Comparison of ENCODE assay signal across 16 mouse cellular contexts in the genomic region with DNA sequence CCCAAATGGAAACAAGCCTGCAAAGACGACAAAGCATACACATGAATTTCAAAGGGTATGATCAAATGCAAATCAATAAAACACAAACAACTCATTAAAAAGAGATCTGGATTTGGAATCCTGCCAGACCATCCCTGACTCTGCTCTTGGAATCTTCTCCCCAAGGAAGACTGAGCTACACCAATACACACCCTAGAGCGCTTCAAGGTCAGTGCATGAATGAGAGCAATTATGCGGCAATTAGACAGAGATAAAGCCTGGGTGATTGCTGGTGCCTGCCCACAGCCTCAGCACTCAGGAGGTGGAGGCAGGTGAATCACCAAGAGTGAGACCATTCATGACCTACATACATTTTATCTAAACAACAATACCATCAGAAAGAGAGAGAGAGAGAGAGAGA.
DNase-seq lines count a peak whose midpoint lies in the region; ATAC-seq and TF ChIP-seq lines count a peak whose summit lies in the region.
"Had no signal": no experiment of that assay in that cellular context is flagged by ENCODE, and none has a peak within 500 bp of the region (broad histone marks: within the 10 kb centered on the region; RNA-seq: fewer than 3 reads in every experiment).

No protein-coding gene starts in this region.

- peaks cover 6% of the 10 kb centered on the region for H3K36me3 ChIP-seq in forebrain, embryonic 12.5 days (replicated peaks)
- H3K36me3 ChIP-seq in forebrain, postnatal 0 days (ENCODE audit: insufficient read depth), result peaks cover 3% of the 10 kb centered on the region; the same call in 1 of the 2 replicates
- H3K36me3 ChIP-seq in midbrain, embryonic 12.5 days, result peaks cover 15% of the 10 kb centered on the region; the same call in 1 of the 2 replicates
- H3K36me3 ChIP-seq in midbrain, embryonic 16.5 days (ENCODE audit: control insufficient read depth, insufficient read depth, low read length), result peaks cover 2% of the 10 kb centered on the region; the same call in 1 of the 2 replicates
- peaks cover under 1% of the 10 kb centered on the region; the same call in 1 of the 2 replicates for H3K36me3 ChIP-seq in midbrain, embryonic 14.5 days (ENCODE audit: control insufficient read depth, insufficient read depth, low read length)

- no peak overlapping the region for H3K9ac ChIP-seq in forebrain, embryonic 12.5 days
- H3K9ac ChIP-seq in forebrain, postnatal 0 days, result no peak overlapping the region
- H3K9ac ChIP-seq in midbrain, embryonic 12.5 days (replicated peaks), result no peak overlapping the region
- no peak overlapping the region for H3K9ac ChIP-seq in midbrain, embryonic 16.5 days (ENCODE audit: low read depth, low read length)
- H3K9ac ChIP-seq in midbrain, embryonic 14.5 days (replicated peaks; ENCODE audit: low read length), result no peak overlapping the region
- H3K9ac ChIP-seq: embryonic facial prominence, embryonic 12.5 days; liver, embryonic 15.5 days had no signal

- 44% methylated on average over 3 of the region's 3 CpGs for WGBS in forebrain, embryonic 12.5 days
- 31% methylated on average over 3 of the region's 3 CpGs for WGBS in forebrain, postnatal 0 days
- 61% methylated on average over 3 of the region's 3 CpGs for WGBS in midbrain, embryonic 12.5 days
- WGBS in midbrain, embryonic 16.5 days, result 37% methylated on average over 3 of the region's 3 CpGs
- 51% methylated on average over 3 of the region's 3 CpGs for WGBS in midbrain, embryonic 14.5 days

- H3K4me1 ChIP-seq in forebrain, embryonic 12.5 days, result peaks cover 15% of the 10 kb centered on the region
- no peaks in the 10 kb centered on the region for H3K4me1 ChIP-seq in forebrain, postnatal 0 days (ENCODE audit: insufficient read depth)
- H3K4me1 ChIP-seq in midbrain, embryonic 12.5 days, result peaks cover 20% of the 10 kb centered on the region
- peaks cover 10% of the 10 kb centered on the region; the same call in 1 of the 2 replicates for H3K4me1 ChIP-seq in midbrain, embryonic 16.5 days (ENCODE audit: control insufficient read depth, insufficient read depth, low read length)
- H3K4me1 ChIP-seq in midbrain, embryonic 14.5 days (ENCODE audit: control insufficient read depth, insufficient read depth, low read length), result peaks cover 8% of the 10 kb centered on the region; the same call in 1 of the 2 replicates

- no peak for TF ChIP-seq CTCF in forebrain, postnatal 0 days (IDR thresholded peaks at IDR 0.05; ENCODE audit: low read depth)

- no peaks in the 10 kb centered on the region for H3K9me3 ChIP-seq in forebrain, embryonic 12.5 days
- H3K9me3 ChIP-seq in forebrain, postnatal 0 days (ENCODE audit: low read length), result no peaks in the 10 kb centered on the region
- no peaks in the 10 kb centered on the region for H3K9me3 ChIP-seq in midbrain, embryonic 12.5 days
- H3K9me3 ChIP-seq in midbrain, embryonic 16.5 days (replicated peaks; ENCODE audit: control insufficient read depth, low read length, poor library complexity, severe bottlenecking), result no peaks in the 10 kb centered on the region
- no peaks in the 10 kb centered on the region for H3K9me3 ChIP-seq in midbrain, embryonic 14.5 days (ENCODE audit: control insufficient read depth, low read length)
- H3K9me3 ChIP-seq: embryonic facial prominence, embryonic 12.5 days; G1E; limb, embryonic 10.5 days; liver, embryonic 15.5 days had no signal

- H3K27me3 ChIP-seq in forebrain, embryonic 12.5 days, result no peaks in the 10 kb centered on the region
- H3K27me3 ChIP-seq in forebrain, postnatal 0 days (ENCODE audit: insufficient read depth, low read length), result no peaks in the 10 kb centered on the region
- H3K27me3 ChIP-seq in midbrain, embryonic 12.5 days, result no peaks in the 10 kb centered on the region
- no peaks in the 10 kb centered on the region for H3K27me3 ChIP-seq in midbrain, embryonic 16.5 days (ENCODE audit: control insufficient read depth, insufficient read depth, low read depth, low read length)
- H3K27me3 ChIP-seq in midbrain, embryonic 14.5 days (ENCODE audit: control insufficient read depth, insufficient read depth, low read length), result no peaks in the 10 kb centered on the region
- H3K27me3 ChIP-seq: embryonic facial prominence, embryonic 12.5 days; liver, embryonic 15.5 days had no signal

- ATAC-seq in forebrain, embryonic 12.5 days (ENCODE audit: low FRiP score), result peak; percentile 75
- ATAC-seq in forebrain, postnatal 0 days, result no peak
- no peak for ATAC-seq in midbrain, embryonic 12.5 days (ENCODE audit: low FRiP score, low read depth)
- ATAC-seq in midbrain, embryonic 16.5 days, result no peak
- no peak for ATAC-seq in midbrain, embryonic 14.5 days (ENCODE audit: low FRiP score, low TSS enrichment)

- H3K27ac ChIP-seq in forebrain, embryonic 12.5 days, result 0 out of 2 replicates have a peak overlapping the region, but pooled peaks have one; percentile 25
- H3K27ac ChIP-seq in forebrain, postnatal 0 days (ENCODE audit: low read depth, low read length), result no peak overlapping the region
- 0 out of 2 replicates have a peak overlapping the region, but pooled peaks have one; percentile 49 for H3K27ac ChIP-seq in midbrain, embryonic 12.5 days (replicated peaks)
- no peak overlapping the region for H3K27ac ChIP-seq in midbrain, embryonic 16.5 days (ENCODE audit: low read length)
- H3K27ac ChIP-seq in midbrain, embryonic 14.5 days (replicated peaks; ENCODE audit: low read depth, low read length), result peak overlapping the region; percentile 52; the same call in 1 of the 2 replicates
- H3K27ac ChIP-seq: embryonic facial prominence, embryonic 12.5 days; limb, embryonic 10.5 days had no signal

- no peak overlapping the region for H3K4me2 ChIP-seq in forebrain, embryonic 12.5 days
- no peak overlapping the region for H3K4me2 ChIP-seq in forebrain, postnatal 0 days (ENCODE audit: low read depth)
- no peak overlapping the region for H3K4me2 ChIP-seq in midbrain, embryonic 12.5 days (replicated peaks)
- no peak overlapping the region for H3K4me2 ChIP-seq in midbrain, embryonic 16.5 days (ENCODE audit: low read length)
- H3K4me2 ChIP-seq in midbrain, embryonic 14.5 days (ENCODE audit: low read length), result no peak overlapping the region
- H3K4me2 ChIP-seq: embryonic facial prominence, embryonic 12.5 days; liver, embryonic 15.5 days had no signal

- H3K4me3 ChIP-seq in forebrain, embryonic 12.5 days (replicated peaks), result no peak overlapping the region
- H3K4me3 ChIP-seq in forebrain, postnatal 0 days (ENCODE audit: low read depth, low read length), result no peak overlapping the region
- H3K4me3 ChIP-seq in midbrain, embryonic 12.5 days, result no peak overlapping the region
- H3K4me3 ChIP-seq in midbrain, embryonic 16.5 days (ENCODE audit: low read depth, low read length), result no peak overlapping the region
- H3K4me3 ChIP-seq in midbrain, embryonic 14.5 days (replicated peaks; ENCODE audit: low read depth, low read length), result no peak overlapping the region
- H3K4me3 ChIP-seq: embryonic facial prominence, embryonic 12.5 days; limb, embryonic 10.5 days; liver, embryonic 15.5 days had no signal

- DNase-seq in forebrain, postnatal 0 days, result no peak
- DNase-seq in c-Kit-positive CD71-positive TER-119-positive erythroid progenitor cells, embryonic 14.5 days (ENCODE audit: low spot score), result peak; percentile 14
- DNase-seq in midbrain, embryonic 14.5 days, result peak; percentile 72
- no peak for DNase-seq in kidney, postnatal 10 days
- DNase-seq in layer of hippocampus, postnatal 25 days (ENCODE audit: extremely low spot score in 1 of 2, low spot score in 1 of 2), result no peak
- DNase-seq: cerebellum, postnatal 10 days; heart, postnatal 36 days; lung, postnatal 4 days; thymus, postnatal 14 days had no signal

Comparison
In these comparisons a context has a peak if more than half of its experiments do, and no peak if none do; other contexts are left out.
1. H3K27ac ChIP-seq: peak in forebrain, embryonic 12.5 days (single experiment), midbrain, embryonic 12.5 days (single experiment) and midbrain, embryonic 14.5 days (single experiment); none in forebrain, postnatal 0 days (single experiment) and midbrain, embryonic 16.5 days (single experiment).
2. DNase-seq: peak in c-Kit-positive CD71-positive TER-119-positive erythroid progenitor cells, embryonic 14.5 days (single experiment) and midbrain, embryonic 14.5 days (single experiment); none in forebrain, postnatal 0 days (single experiment), kidney, postnatal 10 days (single experiment) and layer of hippocampus, postnatal 25 days (0 of 2).